Mouse (Mus musculus) forebrain, embryonic 11.5 days (tissue): Measurements from ENCODE around the gene Cnot9. TPM values are rescaled to one million over a fixed set of nuclear protein-coding genes. Genes with fewer than 3 reads are reported as not detected.
"Not testable (repeated sequence)": the region's sequence is repeated elsewhere in the genome, so short reads cannot be mapped to it uniquely, and the experiment has no call there.

ENCODE experiments used
- ATAC-seq: fragments of 200-750 bp; cut with Nextera tagmentation; replicated peaks from 2 replicates; pipeline ENCODE4 v1.8.0; 2017; ENCODE audit warnings: moderate TSS enrichment; ENCODE audit not compliant: low FRiP score
- DNase-seq: peaks from one replicate; pipeline ENCODE4 v3.0.0-alpha.2; 2017; ENCODE audit warnings: low spot score
- H3K27ac ChIP-seq: fragments of 300-500 bp; sonication (generic); 2 replicates; pipeline ENCODE4 v1.5.1; 2014; ENCODE audit warnings: low read depth, low read length
- H3K27me3 ChIP-seq: fragments of 300-500 bp; sonication (generic); 2 replicates; pipeline ENCODE4 v1.6.1; 2014; ENCODE audit warnings: mild to moderate bottlenecking, low read length, mixed read lengths; ENCODE audit not compliant: control insufficient read depth, insufficient read depth
- H3K36me3 ChIP-seq: fragments of 300-500 bp; sonication (generic); 2 replicates; pipeline ENCODE4 v1.6.1; 2014; ENCODE audit warnings: mild to moderate bottlenecking, low read length, moderate library complexity, mixed read lengths; ENCODE audit not compliant: control insufficient read depth, insufficient read depth
- H3K4me1 ChIP-seq: fragments of 300-500 bp; sonication (generic); replicated peaks from 2 replicates; pipeline ENCODE4 v1.6.1; 2014; ENCODE audit warnings: low read length, mixed read lengths; ENCODE audit not compliant: control insufficient read depth, insufficient read depth
- H3K4me2 ChIP-seq: fragments of 300-500 bp; sonication (generic); 2 replicates; pipeline ENCODE4 v1.6.1; 2014; ENCODE audit warnings: low read depth, mild to moderate bottlenecking, low read length, moderate library complexity, mixed read lengths; ENCODE audit not compliant: severe bottlenecking
- H3K4me3 ChIP-seq: fragments of 300-500 bp; sonication (generic); 2 replicates; pipeline ENCODE4 v1.5.1; 2014; ENCODE audit warnings: low read depth, low read length
- H3K9ac ChIP-seq: fragments of 300-500 bp; sonication (generic); 2 replicates; pipeline ENCODE4 v1.6.1; 2014; ENCODE audit warnings: low read length
- H3K9me3 ChIP-seq: fragments of 300-500 bp; sonication (generic); 2 replicates; pipeline ENCODE4 v1.6.1; 2016; ENCODE audit warnings: low read length, mixed read lengths; ENCODE audit not compliant: control insufficient read depth
- WGBS: fragments of 180-500 bp; shearing (Covaris S2); extraction: QIAGEN DNeasy Blood & Tissue Kit; methylation state at CpG from one replicate; pipeline ENCODE4 v1.1.7; 2014; 5-methylcytosine and 5-hydroxymethylcytosine counted together
- polyA plus RNA-seq: library from polyadenylated mRNA; unstranded; fragments of >200 nt; fragmentation: Nextera tagmentation; extraction: Ambion mirVana; gene quantifications from 2 replicates; pipeline ENCODE4 v1.2.1, GENCODE M21; 2014

Cnot9 gene
- polyA plus RNA-seq = 98.2 and 99.2 TPM in 2 replicates

DNA sequence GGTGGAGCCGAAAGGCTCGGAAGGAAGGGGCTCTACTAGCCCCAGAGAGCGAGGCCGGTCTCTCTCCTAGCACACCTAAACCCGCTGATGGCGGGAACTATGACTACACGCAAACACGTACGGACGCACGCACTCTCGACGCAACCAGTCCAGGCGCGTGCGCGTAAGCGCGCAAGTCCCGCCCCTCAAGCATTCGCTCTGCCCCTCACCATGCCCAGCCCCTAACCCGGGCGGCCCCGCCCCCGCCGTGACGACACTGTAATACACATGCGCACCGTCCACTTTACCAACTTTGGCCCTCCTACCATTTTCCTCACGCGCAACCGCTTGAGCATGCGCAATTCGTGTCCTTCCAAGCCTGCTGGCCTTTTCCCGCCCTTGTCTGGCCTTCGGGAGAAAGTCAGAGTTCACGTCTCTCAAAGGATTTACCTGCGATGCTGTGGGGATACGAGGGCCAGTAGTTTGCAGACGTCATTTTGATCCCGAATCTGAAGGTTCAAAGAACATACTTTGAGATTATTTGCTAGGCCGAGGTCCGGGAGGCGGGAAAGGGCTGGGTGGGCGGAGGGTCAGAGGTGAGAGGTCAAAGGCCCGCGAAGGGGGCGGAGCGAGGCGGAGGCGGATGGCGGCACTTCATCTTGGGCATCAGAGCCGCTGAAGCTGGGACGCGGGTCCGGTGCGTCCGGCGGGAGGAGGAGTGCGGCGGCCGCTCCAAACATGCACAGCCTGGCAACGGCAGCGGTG lies at the start of gene Cnot9:
Cnot9 (plus strand) TSS at position 338 of the 744 bp plus-strand sequence.
- H3K27ac ChIP-seq = peak within 1 kb of the TSS; percentile 94
- under 1% methylated on average over 63 of the region's 64 CpGs for WGBS
- H3K9ac ChIP-seq = peak within 1 kb of the TSS; percentile 92
- H3K4me3 ChIP-seq = peak within 1 kb of the TSS; percentile 79
- no peaks in the 10 kb centered on the region for H3K27me3 ChIP-seq
- H3K36me3 ChIP-seq = no peaks in the 10 kb centered on the region
- H3K4me1 ChIP-seq = peaks cover 8% of the 10 kb centered on the region; the same call in 1 of the 2 replicates
- ATAC-seq = peak; percentile 99
- peak within 1 kb of the TSS; percentile 85 for H3K4me2 ChIP-seq
- peak; percentile 100 for DNase-seq
- H3K9me3 ChIP-seq = no peaks in the 10 kb centered on the region

DNA sequence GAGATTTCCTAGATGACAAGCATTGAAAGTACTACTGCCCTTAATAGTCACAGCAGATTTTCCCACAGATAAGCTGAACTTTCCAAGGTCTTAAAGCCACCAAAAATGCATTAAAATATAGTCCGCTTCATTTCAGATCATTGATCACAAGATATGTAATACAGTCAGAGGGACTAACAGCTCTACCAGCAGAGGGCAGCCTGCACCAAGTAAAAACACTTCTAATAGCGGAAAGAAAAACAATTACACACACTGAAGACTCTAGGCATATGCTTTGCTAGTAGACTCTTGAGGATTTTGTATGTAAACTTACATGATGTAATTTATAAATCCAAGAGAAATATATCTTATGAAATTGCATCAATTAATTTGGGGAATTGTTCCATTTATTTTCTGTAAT lies 45.6 kb upstream of the Cnot9 start:
- Histone ChIP-seq H3K4me2 (no peak overlapping the region), H3K27ac (no peak overlapping the region), H3K27me3 (no peaks in the 10 kb centered on the region), H3K4me1 (no peaks in the 10 kb centered on the region), H3K9ac (no peak overlapping the region), H3K36me3 (peaks cover 5% of the 10 kb centered on the region), H3K4me3 (no peak overlapping the region), H3K9me3 (no peaks in the 10 kb centered on the region)
- DNase-seq (no peak), ATAC-seq (no peak)
- WGBS = 77% methylated on average over 2 of the region's 2 CpGs

DNA sequence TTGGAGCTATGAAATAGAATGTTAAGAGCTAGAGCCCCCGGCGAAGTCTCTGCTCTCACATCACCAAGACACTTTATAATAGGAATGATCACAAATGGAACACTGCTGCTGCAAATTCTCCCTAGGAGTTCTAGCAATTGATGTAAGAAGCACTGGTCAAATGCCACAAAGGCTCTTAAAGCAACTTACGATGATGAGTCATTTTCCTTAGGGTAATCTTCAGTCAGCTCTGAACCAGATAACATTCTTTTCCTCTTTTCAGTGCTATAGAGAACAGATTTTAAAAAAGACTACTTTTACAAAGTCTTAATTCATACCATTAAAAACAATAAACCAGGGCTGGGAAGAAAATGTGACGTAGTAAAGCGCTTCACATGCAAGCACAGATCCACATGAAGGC lies 20.1 kb upstream of the Cnot9 start:
- 99% methylated on average over 5 of the region's 5 CpGs for WGBS
- ATAC-seq (no peak), DNase-seq (no peak)
- peaks cover 8% of the 10 kb centered on the region; the same call in 1 of the 2 replicates for H3K36me3 ChIP-seq
- no peak overlapping the region for H3K4me2 ChIP-seq
- H3K4me3 ChIP-seq = no peak overlapping the region
- no peak overlapping the region for H3K27ac ChIP-seq
- no peak overlapping the region for H3K9ac ChIP-seq
- no peaks in the 10 kb centered on the region for H3K27me3 ChIP-seq
- H3K9me3 ChIP-seq = no peaks in the 10 kb centered on the region
- H3K4me1 ChIP-seq = no peaks in the 10 kb centered on the region

- Histone ChIP-seq H3K36me3 (no peaks in the 10 kb centered on the region), H3K4me1 (peaks cover 3% of the 10 kb centered on the region; the same call in 1 of the 2 replicates), H3K27ac (no peak overlapping the region), H3K4me2 (no peak overlapping the region), H3K9ac (no peak overlapping the region), H3K27me3 (no peaks in the 10 kb centered on the region), H3K9me3 (no peaks in the 10 kb centered on the region), H3K4me3 (no peak overlapping the region)
- WGBS = 74% methylated on average over 1 of the region's 1 CpGs
- DNase-seq (no peak), ATAC-seq (no peak)
These were observed 4.8 kb upstream of the Cnot9 start for GRCm38 (mm10) chr1:74501106-74501505.

GRCm38 (mm10) chr1:74505393-74505720 lies 501 bp upstream of the Cnot9 start:
- 2% methylated on average over 22 of the region's 22 CpGs for WGBS
- DNase-seq (no peak), ATAC-seq (no peak)
- no peaks in the 10 kb centered on the region for H3K36me3 ChIP-seq
- peak overlapping the region; percentile 81 for H3K4me2 ChIP-seq
- peak overlapping the region; percentile 77 for H3K9ac ChIP-seq
- H3K4me1 ChIP-seq = peaks cover 8% of the 10 kb centered on the region; the same call in 1 of the 2 replicates
- peak overlapping the region; percentile 31; the same call in 1 of the 2 replicates for H3K27ac ChIP-seq
- H3K4me3 ChIP-seq = peak overlapping the region; percentile 79
- H3K9me3 ChIP-seq = no peaks in the 10 kb centered on the region
- H3K27me3 ChIP-seq = no peaks in the 10 kb centered on the region

- Histone ChIP-seq H3K4me1 (peaks cover 8% of the 10 kb centered on the region; the same call in 1 of the 2 replicates), H3K27ac (peak overlapping the region; percentile 94), H3K9ac (peak overlapping the region; percentile 92), H3K4me2 (peak overlapping the region; percentile 85), H3K27me3 (no peaks in the 10 kb centered on the region), H3K4me3 (peak overlapping the region; percentile 79), H3K9me3 (no peaks in the 10 kb centered on the region), H3K36me3 (no peaks in the 10 kb centered on the region)
- peak; percentile 93 for DNase-seq
- peak; percentile 57 for ATAC-seq
- WGBS = under 1% methylated on average over 34 of the region's 34 CpGs
These were observed 618 bp downstream of the Cnot9 start for GRCm38 (mm10) chr1:74506471-74506881.

- no peaks in the 10 kb centered on the region for H3K9me3 ChIP-seq
- H3K27me3 ChIP-seq = no peaks in the 10 kb centered on the region
- no peak for DNase-seq
- 95% methylated on average over 2 of the region's 2 CpGs for WGBS
- H3K36me3 ChIP-seq = no peaks in the 10 kb centered on the region
- peak overlapping the region; percentile 85; the same call in 1 of the 2 replicates for H3K4me2 ChIP-seq
- H3K27ac ChIP-seq = no peak overlapping the region
- H3K9ac ChIP-seq = peak overlapping the region; percentile 23; the same call in 1 of the 2 replicates
- peaks cover 8% of the 10 kb centered on the region; the same call in 1 of the 2 replicates for H3K4me1 ChIP-seq
- no peak overlapping the region for H3K4me3 ChIP-seq
- no peak for ATAC-seq
These were observed 1.9 kb downstream of the Cnot9 start for GRCm38 (mm10) chr1:74507780-74508179.

GRCm38 (mm10) chr1:74511306-74511705 lies 5.4 kb downstream of the Cnot9 start:
- DNase-seq (no peak), ATAC-seq (no peak)
- no peak overlapping the region for H3K27ac ChIP-seq
- no peak overlapping the region for H3K4me2 ChIP-seq
- H3K4me3 ChIP-seq = no peak overlapping the region
- peaks cover 6% of the 10 kb centered on the region; the same call in 1 of the 2 replicates for H3K4me1 ChIP-seq
- H3K27me3 ChIP-seq = no peaks in the 10 kb centered on the region
- H3K36me3 ChIP-seq = peaks cover 2% of the 10 kb centered on the region; the same call in 1 of the 2 replicates
- no peaks in the 10 kb centered on the region for H3K9me3 ChIP-seq
- H3K9ac ChIP-seq = no peak overlapping the region
- 96% methylated on average over 5 of the region's 5 CpGs for WGBS

DNA sequence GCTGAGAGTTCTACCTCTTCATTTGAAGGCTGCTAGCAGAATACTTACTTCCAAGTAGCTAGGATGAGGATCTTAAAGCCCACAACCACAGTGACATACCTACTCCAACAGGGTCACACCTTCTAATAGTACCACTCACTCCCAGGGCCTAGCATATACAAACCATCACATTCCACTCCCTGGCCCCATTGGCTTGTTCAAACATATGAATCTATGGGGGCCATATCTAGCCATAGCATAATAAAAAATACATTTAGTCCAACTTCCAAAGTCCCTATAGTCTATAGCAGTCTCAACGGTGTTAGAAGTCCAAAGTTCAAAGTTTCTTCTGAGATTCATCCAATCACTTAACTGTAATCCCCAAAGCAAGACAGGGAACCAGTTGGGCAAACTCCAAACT lies 7.1 kb downstream of the Cnot9 start:
- H3K4me3 ChIP-seq, H3K4me1 ChIP-seq, H3K36me3 ChIP-seq, DNase-seq, H3K9ac ChIP-seq, H3K4me2 ChIP-seq, H3K27ac ChIP-seq, H3K27me3 ChIP-seq, ATAC-seq, H3K9me3 ChIP-seq: not testable (repeated sequence)
- 96% methylated on average over 1 of the region's 1 CpGs for WGBS
